Mouse (Mus musculus): Measurements from ENCODE around the gene Slco2a1. TPM values are rescaled to one million over a fixed set of nuclear protein-coding genes. Genes with fewer than 3 reads are reported as not detected.
A peak's percentile ranks its signal among the peaks of the same experiment; 100 is the strongest.
"Not testable (repeated sequence)": the region's sequence is repeated elsewhere in the genome, so short reads cannot be mapped to it uniquely, and the experiment has no call there.

Gene Slco2a1
- polyA plus RNA-seq, 1 experiment from 2014 or later: 0.31 TPM

DNA sequence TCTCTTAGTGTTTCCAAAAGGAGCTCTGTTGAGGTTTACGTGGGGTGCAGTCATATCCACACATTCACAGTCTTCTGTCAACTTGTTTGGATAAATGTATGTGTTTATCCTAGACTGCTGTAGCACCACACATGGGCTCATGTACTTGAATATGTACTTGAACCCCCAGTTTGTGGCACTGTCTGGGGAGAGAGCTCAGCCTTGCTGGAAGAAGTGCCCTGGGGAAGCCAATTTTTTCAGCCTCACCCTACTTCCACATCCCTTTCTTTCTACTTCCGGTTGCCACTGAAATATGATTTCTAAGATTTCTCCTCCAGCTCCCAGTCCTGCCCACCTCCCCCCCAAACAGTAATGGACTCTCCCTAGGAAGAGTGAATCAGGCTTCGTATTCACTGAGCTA is 105.2 kb downstream of the Slco2a1 start:
- Histone ChIP-seq H3K27me3 (ENCODE audit: control insufficient read depth, insufficient read depth, low read length) (no peaks in the 10 kb centered on the region), H3K36me3 (ENCODE audit: control insufficient read depth, insufficient read depth, low read length) (no peaks in the 10 kb centered on the region), H3K9ac (ENCODE audit: low read length) (no peak overlapping the region), H3K4me2 (no peak overlapping the region), H3K27ac (ENCODE audit: low read depth, low read length) (no peak overlapping the region), H3K4me1 (ENCODE audit: control insufficient read depth, insufficient read depth, low read length) (no peaks in the 10 kb centered on the region), H3K9me3 (ENCODE audit: control insufficient read depth, low read length) (no peaks in the 10 kb centered on the region), H3K4me3 (ENCODE audit: low read depth, low read length) (no peak overlapping the region)
- DNase-seq (ENCODE audit: low spot score, missing footprints) (peak; percentile 51), ATAC-seq (ENCODE audit: low FRiP score) (no peak)
- WGBS: 85% methylated on average over 3 of the region's 3 CpGs

DNA sequence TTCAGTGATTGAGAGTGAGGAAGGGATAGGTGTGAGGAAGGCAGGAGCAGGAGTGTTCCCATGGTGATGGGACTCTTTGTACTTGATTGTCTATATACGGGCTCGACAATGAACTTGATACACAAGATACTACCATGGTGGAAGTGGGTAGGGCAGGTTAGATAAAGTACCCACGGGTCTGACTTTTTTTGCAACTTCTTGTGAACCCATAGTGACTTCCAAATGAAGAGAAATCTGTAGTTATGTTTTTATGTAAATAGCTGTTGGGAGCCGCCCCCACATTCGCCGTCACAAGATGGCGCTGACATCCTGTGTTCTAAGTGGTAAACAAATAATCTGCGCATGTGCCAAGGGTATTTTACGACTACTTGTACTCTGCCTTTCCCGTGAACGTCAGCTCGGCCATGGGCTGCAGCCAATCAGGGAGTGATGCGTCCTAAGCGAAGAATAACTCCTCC is 119.9 kb downstream of the Slco2a1 start:
- H3K9ac ChIP-seq (ENCODE audit: low read length): peak overlapping the region; percentile 42; the same call in 1 of the 2 replicates
- peak overlapping the region; percentile 39 for H3K4me2 ChIP-seq
- WGBS: 22% methylated on average over 7 of the region's 14 CpGs
- H3K4me3 ChIP-seq (ENCODE audit: low read depth, low read length): peak overlapping the region; percentile 26; the same call in 1 of the 2 replicates
- peaks cover 21% of the 10 kb centered on the region for H3K4me1 ChIP-seq (ENCODE audit: control insufficient read depth, insufficient read depth, low read length)
- DNase-seq (ENCODE audit: low spot score, missing footprints) (peak; percentile 96), ATAC-seq (ENCODE audit: low FRiP score) (peak; percentile 63)
- H3K9me3 ChIP-seq (ENCODE audit: control insufficient read depth, low read length); H3K27ac ChIP-seq (ENCODE audit: low read depth, low read length); H3K27me3 ChIP-seq (ENCODE audit: control insufficient read depth, insufficient read depth, low read length); H3K36me3 ChIP-seq (ENCODE audit: control insufficient read depth, insufficient read depth, low read length): not testable (repeated sequence)

- peak overlapping the region; percentile 38 for H3K4me3 ChIP-seq (ENCODE audit: low read depth, low read length)
- H3K27ac ChIP-seq (ENCODE audit: low read depth, low read length): no peak overlapping the region
Observed at GRCm38 (mm10) chr9:103108943-103109670, 120.6 kb downstream of the Slco2a1 start.

DNA sequence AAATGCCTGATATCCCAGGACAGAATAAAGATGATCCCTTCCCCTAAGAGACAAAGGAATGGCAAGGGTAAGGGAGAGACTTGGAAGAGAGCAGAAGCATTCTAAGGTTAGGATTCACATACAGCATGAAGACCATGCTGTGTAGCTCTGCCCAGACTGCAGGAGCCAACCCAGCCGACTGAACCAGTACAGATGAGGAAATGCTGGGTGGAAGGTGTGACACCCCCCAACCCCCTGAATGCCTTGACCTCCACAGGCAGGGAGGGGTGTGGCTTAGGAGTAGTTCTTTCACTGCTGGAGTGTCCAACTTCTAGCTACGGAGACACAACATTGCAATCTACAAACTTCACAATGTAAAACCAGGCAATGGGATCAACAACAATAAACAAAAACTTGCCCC is 121.4 kb downstream of the Slco2a1 start:
- no peak for ATAC-seq (ENCODE audit: low FRiP score)

More at GRCm38 (mm10) chr9:103108943-103109670, 120.6 kb downstream of the Slco2a1 start:
- Histone ChIP-seq H3K4me1 (ENCODE audit: control insufficient read depth, insufficient read depth, low read length) (peaks cover 21% of the 10 kb centered on the region), H3K9me3 (ENCODE audit: control insufficient read depth, low read length) (no peaks in the 10 kb centered on the region), H3K9ac (ENCODE audit: low read length) (peak overlapping the region; percentile 47), H3K36me3 (ENCODE audit: control insufficient read depth, insufficient read depth, low read length) (no peaks in the 10 kb centered on the region), H3K4me2 (peak overlapping the region; percentile 64), H3K27me3 (ENCODE audit: control insufficient read depth, insufficient read depth, low read length) (peaks cover 4% of the 10 kb centered on the region; the same call in 1 of the 2 replicates)
- DNase-seq (ENCODE audit: low spot score, missing footprints): no peak
- ATAC-seq (ENCODE audit: low FRiP score): no peak
- 36% methylated on average over 18 of the region's 18 CpGs for WGBS

GRCm38 (mm10) chr9:103110727-103111501 is 122.4 kb downstream of the Slco2a1 start:
- ATAC-seq (ENCODE audit: low FRiP score) (peak; percentile 18), DNase-seq (ENCODE audit: low spot score, missing footprints) (peak; percentile 88)
- Histone ChIP-seq H3K4me3 (ENCODE audit: low read depth, low read length) (peak overlapping the region; percentile 77), H3K27me3 (ENCODE audit: control insufficient read depth, insufficient read depth, low read length) (peaks cover 4% of the 10 kb centered on the region; the same call in 1 of the 2 replicates), H3K4me2 (peak overlapping the region; percentile 93), H3K36me3 (ENCODE audit: control insufficient read depth, insufficient read depth, low read length) (no peaks in the 10 kb centered on the region), H3K4me1 (ENCODE audit: control insufficient read depth, insufficient read depth, low read length) (peaks cover 24% of the 10 kb centered on the region), H3K9me3 (ENCODE audit: control insufficient read depth, low read length) (no peaks in the 10 kb centered on the region), H3K9ac (ENCODE audit: low read length) (peak overlapping the region; percentile 81), H3K27ac (ENCODE audit: low read depth, low read length) (peak overlapping the region; percentile 67)
- WGBS: 18% methylated on average over 18 of the region's 18 CpGs

More for the DNA sequence above, 121.4 kb downstream of the Slco2a1 start:
- no peaks in the 10 kb centered on the region for H3K36me3 ChIP-seq (ENCODE audit: control insufficient read depth, insufficient read depth, low read length)
- 70% methylated on average over 2 of the region's 2 CpGs for WGBS
- DNase-seq (ENCODE audit: low spot score, missing footprints): no peak
- H3K4me3 ChIP-seq (ENCODE audit: low read depth, low read length): no peak overlapping the region
- no peak overlapping the region for H3K4me2 ChIP-seq
- H3K4me1 ChIP-seq (ENCODE audit: control insufficient read depth, insufficient read depth, low read length): peaks cover 24% of the 10 kb centered on the region
- H3K9ac ChIP-seq (ENCODE audit: low read length): no peak overlapping the region
- H3K9me3 ChIP-seq (ENCODE audit: control insufficient read depth, low read length): no peaks in the 10 kb centered on the region
- peaks cover 4% of the 10 kb centered on the region; the same call in 1 of the 2 replicates for H3K27me3 ChIP-seq (ENCODE audit: control insufficient read depth, insufficient read depth, low read length)
- H3K27ac ChIP-seq (ENCODE audit: low read depth, low read length): no peak overlapping the region

DNA sequence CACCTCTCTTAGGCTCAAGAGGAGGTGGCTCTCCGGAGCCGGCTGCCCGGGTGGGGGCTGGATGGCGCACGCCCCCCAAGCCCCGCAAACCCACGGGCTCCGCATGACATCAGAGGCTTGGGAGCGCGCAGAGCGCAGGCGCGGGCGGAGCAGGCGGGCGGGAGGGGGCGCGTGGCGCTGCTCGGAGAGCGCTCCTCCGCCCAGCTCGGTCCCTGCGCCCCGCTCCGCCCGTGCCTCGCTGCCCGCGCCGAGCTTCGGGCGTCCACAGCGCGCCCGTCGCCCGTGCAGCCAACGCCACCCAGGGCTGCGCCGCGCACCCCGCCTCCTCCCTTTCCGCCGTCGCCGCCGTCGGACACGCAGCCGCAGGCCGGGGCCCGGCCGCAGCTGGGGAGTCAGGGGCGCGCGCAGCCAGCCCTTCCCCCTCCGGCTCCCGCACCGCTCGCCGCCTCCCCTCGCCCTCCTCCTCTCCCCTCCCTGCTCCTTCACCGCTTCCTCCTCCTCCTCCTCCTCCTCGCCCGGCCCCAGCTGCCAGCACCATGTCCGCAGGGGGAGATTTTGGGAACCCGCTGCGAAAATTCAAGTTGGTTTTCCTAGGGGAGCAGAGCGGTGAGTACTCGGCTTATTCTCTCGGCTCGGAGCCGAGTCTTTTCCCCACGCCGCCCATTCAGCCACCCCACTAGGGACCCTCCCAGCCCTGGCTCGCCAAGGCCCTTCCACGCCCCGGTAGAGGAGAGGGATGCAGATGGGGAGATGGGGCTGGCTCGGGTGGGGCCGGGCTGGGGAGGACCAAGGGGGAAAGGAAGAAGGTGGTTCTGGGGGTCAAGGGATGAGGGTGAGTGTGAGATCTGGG is 123.3 kb downstream of the Slco2a1 start, which contains the start of gene Rab6b:
Gene Rab6b (plus strand): TSS at position 167 of the 850 bp plus-strand sequence.
- H3K27ac ChIP-seq (ENCODE audit: low read depth, low read length): peak within 1 kb of the TSS; percentile 67
- peak within 1 kb of the TSS; percentile 81 for H3K9ac ChIP-seq (ENCODE audit: low read length)
- H3K36me3 ChIP-seq (ENCODE audit: control insufficient read depth, insufficient read depth, low read length): no peaks in the 10 kb centered on the region
- H3K4me1 ChIP-seq (ENCODE audit: control insufficient read depth, insufficient read depth, low read length): peaks cover 24% of the 10 kb centered on the region
- H3K9me3 ChIP-seq (ENCODE audit: control insufficient read depth, low read length): no peaks in the 10 kb centered on the region
- DNase-seq (ENCODE audit: low spot score, missing footprints) (peak; percentile 96), ATAC-seq (ENCODE audit: low FRiP score) (peak; percentile 80)
- H3K4me3 ChIP-seq (ENCODE audit: low read depth, low read length): peak within 1 kb of the TSS; percentile 77
- WGBS: under 1% methylated on average over 65 of the region's 81 CpGs
- peaks cover 4% of the 10 kb centered on the region; the same call in 1 of the 2 replicates for H3K27me3 ChIP-seq (ENCODE audit: control insufficient read depth, insufficient read depth, low read length)
- H3K4me2 ChIP-seq: peak within 1 kb of the TSS; percentile 93

GRCm38 (mm10) chr9:103112471-103113271 is 124.2 kb downstream of the Slco2a1 start:
- H3K36me3 ChIP-seq (ENCODE audit: control insufficient read depth, insufficient read depth, low read length): no peaks in the 10 kb centered on the region
- peak; percentile 92 for DNase-seq (ENCODE audit: low spot score, missing footprints)
- WGBS: 1% methylated on average over 35 of the region's 35 CpGs

DNA sequence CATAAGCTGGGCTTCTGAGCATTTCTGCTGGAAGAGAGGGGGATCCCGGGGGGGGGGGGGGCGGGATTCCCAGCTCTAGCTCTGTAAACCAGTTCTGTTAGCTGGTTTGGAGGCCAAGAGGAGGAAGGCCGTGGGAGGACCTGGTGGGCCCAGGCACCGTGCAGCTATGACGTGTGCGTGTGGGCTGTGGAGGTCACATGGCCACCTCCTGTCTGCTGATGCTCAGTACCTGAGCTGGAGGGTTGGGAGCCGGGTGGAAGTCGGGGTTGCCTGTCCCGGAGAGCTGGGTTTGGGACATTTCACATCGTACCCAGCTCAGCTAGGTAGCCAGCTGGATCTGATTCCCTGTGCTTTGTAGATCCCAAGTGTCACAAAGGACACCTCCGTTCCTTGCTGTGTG is 124.8 kb downstream of the Slco2a1 start:
- no peaks in the 10 kb centered on the region for H3K9me3 ChIP-seq (ENCODE audit: control insufficient read depth, low read length)

More at GRCm38 (mm10) chr9:103112471-103113271, 124.2 kb downstream of the Slco2a1 start:
- Histone ChIP-seq H3K9me3 (ENCODE audit: control insufficient read depth, low read length) (no peaks in the 10 kb centered on the region), H3K4me3 (ENCODE audit: low read depth, low read length) (peak overlapping the region; percentile 77), H3K27me3 (ENCODE audit: control insufficient read depth, insufficient read depth, low read length) (peaks cover 4% of the 10 kb centered on the region; the same call in 1 of the 2 replicates), H3K4me1 (ENCODE audit: control insufficient read depth, insufficient read depth, low read length) (peaks cover 29% of the 10 kb centered on the region), H3K27ac (ENCODE audit: low read depth, low read length) (peak overlapping the region; percentile 67), H3K4me2 (peak overlapping the region; percentile 93), H3K9ac (ENCODE audit: low read length) (peak overlapping the region; percentile 81)
- ATAC-seq (ENCODE audit: low FRiP score): peak; percentile 43

More for the DNA sequence above, 124.8 kb downstream of the Slco2a1 start:
- Histone ChIP-seq H3K27me3 (ENCODE audit: control insufficient read depth, insufficient read depth, low read length) (peaks cover 4% of the 10 kb centered on the region; the same call in 1 of the 2 replicates), H3K4me2 (peak overlapping the region; percentile 93), H3K4me3 (ENCODE audit: low read depth, low read length) (peak overlapping the region; percentile 77), H3K4me1 (ENCODE audit: control insufficient read depth, insufficient read depth, low read length) (peaks cover 32% of the 10 kb centered on the region), H3K9ac (ENCODE audit: low read length) (peak overlapping the region; percentile 81; the same call in 1 of the 2 replicates), H3K36me3 (ENCODE audit: control insufficient read depth, insufficient read depth, low read length) (no peaks in the 10 kb centered on the region), H3K27ac (ENCODE audit: low read depth, low read length) (no peak overlapping the region)
- WGBS: 35% methylated on average over 11 of the region's 11 CpGs
- no peak for DNase-seq (ENCODE audit: low spot score, missing footprints)
- no peak for ATAC-seq (ENCODE audit: low FRiP score)
